Mouse (Mus musculus) left cerebral cortex, adult 2 months (tissue): ENCODE results near the gene Akt1. TPM values are rescaled to one million over a fixed set of nuclear protein-coding genes. Genes with fewer than 3 reads are reported as not detected.

Experiments
- DNase-seq, 2 experiments: peaks; one replicate each; pipeline ENCODE4 v3.0.0; 2021 to 2022; ENCODE audit warnings: low spot score in 2 of 2, mixed read lengths in 1 of 2; ENCODE audit errors: extremely low spot score in 1 of 2
- H3K27ac ChIP-seq: fragments of 200-600 bp; 2 replicates; pipeline ENCODE4 v1.8.1; 2022
- H3K4me3 ChIP-seq: fragments of 200-600 bp; 2 replicates; pipeline ENCODE4 v1.8.1; 2022
- CTCF ChIP-seq: fragments of 200-600 bp; IDR thresholded peaks from 2 replicates; pipeline ENCODE4 v1.8.1; 2022; ENCODE audit warnings: antibody characterized with exemption, mild to moderate bottlenecking, moderate library complexity
- intact Hi-C: fragments of 180-260 bp; cut with DNase I; formaldehyde crosslinking; loops from one replicate; pipeline ENCODE4 v1.15.1; 2025
- total RNA-seq, 2 experiments: library from RNA; stranded (reverse); gene quantifications; 2 replicates each; pipeline ENCODE4 v1.2.3; 2021

Gene Akt1
- total RNA-seq, 2 experiments from 2014 or later, result 144 to 157 TPM

GRCm38 (mm10) chr12:112632084-112632777 lies 42.5 kb downstream of the Akt1 start:
- no peak for TF ChIP-seq CTCF
- Histone ChIP-seq H3K27ac (no peak overlapping the region), H3K4me3 (no peak overlapping the region)
- no peak for DNase-seq
- intact Hi-C loops, result no loop called here

GRCm38 (mm10) chr12:112631472-112631871 lies 43.2 kb downstream of the Akt1 start:
- no peak overlapping the region for H3K27ac ChIP-seq
- intact Hi-C loops, result no loop called here
- DNase-seq, result no peak
- no peak for TF ChIP-seq CTCF
- H3K4me3 ChIP-seq, result no peak overlapping the region

GRCm38 (mm10) chr12:112630796-112631195 lies 43.9 kb downstream of the Akt1 start:
- Histone ChIP-seq H3K27ac (no peak overlapping the region), H3K4me3 (no peak overlapping the region)
- no peak for TF ChIP-seq CTCF
- DNase-seq, result no peak
- intact Hi-C loops, result no loop called here

DNA sequence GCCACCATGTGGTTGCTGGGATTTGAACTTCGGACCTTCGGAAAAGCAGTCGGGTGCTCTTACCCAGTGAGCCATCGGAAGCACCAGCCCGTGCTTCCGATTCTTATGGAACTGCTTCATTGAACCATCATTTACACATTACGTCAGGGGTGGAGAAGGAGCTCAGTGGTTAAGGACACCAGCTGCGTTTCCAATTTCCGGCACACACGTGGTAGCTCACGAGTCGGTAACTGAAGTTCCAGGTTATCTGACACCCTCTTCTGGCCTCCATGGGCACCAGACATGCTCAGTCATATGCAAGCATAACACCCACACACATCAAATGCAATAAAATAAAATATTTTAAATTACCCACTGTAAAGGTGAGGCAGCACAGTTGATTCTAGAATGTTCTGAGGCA lies 44.7 kb downstream of the Akt1 start:
- TF ChIP-seq CTCF, result no peak
- intact Hi-C loops, result no loop called here
- Histone ChIP-seq H3K4me3 (no peak overlapping the region), H3K27ac (no peak overlapping the region)
- no peak for DNase-seq

DNA sequence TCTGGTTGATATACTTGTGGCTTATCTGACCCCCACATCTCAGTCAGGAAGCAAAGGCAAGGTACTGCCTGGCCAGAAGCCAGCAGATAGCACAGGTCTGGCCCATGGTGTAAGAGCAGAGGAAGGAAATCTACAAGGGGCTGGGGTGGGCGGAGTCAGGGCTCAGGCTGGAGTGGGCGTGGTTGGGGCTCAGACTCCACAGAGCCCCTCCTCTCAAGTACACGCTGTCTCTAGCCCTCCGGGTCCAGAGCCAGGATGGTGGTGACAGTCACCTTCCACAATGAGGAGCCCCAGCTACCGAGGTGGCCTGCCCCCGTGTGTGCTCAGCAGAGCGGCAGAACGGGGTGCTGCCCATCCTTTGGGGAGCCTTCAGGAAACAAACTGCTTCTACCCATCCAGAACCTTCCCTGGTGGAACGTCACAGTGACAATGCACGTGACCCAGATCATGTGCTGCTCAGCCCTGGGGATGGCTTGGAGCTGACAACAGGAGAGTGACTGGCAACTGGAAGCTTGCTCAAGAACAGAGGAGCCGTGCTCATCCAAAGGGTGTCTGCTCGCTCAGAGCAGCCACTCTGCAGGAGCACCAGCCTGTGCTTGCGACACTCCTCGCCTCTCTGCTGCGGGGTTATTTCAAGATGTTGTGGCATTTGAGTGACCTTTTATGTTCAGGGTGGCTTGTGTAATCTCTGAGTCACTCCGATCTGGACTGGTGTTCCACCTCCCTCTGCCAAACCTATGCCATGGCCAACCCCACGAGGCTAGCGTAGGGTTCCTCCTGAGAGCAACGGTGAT lies 45.6 kb downstream of the Akt1 start:
- TF ChIP-seq CTCF, result no peak
- intact Hi-C loops, result no loop called here
- peak in 1 of 2 experiments; percentile 27 for DNase-seq
- peak overlapping the region; percentile 72 for H3K27ac ChIP-seq
- no peak overlapping the region for H3K4me3 ChIP-seq

GRCm38 (mm10) chr12:112628197-112628596 lies 46.5 kb downstream of the Akt1 start:
- DNase-seq, result no peak
- no peak overlapping the region for H3K4me3 ChIP-seq
- TF ChIP-seq CTCF, result no peak
- H3K27ac ChIP-seq, result no peak overlapping the region
- intact Hi-C loops, result no loop called here

DNA sequence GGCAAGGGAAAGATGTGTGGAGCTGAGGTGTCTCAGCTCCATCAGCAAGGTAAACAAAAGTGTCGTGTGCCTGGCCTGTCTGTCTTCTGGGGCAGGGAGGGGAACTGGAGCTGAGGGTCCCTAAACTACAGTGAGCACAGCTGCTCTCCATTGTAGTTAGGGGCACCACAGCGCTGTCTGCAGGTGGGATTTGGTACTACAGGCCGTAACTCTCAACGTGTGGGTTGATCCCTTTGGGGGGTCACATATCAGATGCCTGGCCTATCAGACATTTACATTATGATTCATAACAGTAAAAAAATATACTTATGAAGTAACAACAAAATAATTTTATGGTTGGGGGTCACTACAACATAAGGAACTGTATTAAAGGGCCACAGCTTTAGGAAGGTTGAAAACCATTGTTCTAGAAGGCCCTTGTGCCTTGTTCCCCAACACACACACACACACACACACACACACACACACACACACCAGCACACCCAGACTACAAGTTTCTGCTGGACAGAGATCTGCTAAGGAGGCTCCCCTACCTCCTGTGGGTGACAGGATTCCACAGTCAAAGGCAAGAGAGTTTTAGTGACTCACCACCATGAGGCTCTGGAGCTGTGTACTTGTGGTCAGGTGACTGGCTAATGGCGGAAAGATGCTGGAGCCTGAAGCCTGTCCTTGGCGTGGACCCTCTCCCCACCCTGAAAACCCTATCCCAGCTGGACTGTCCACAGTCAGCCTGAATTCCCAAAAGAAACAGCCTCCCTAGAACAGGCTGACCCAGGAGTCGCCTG lies 47.4 kb downstream of the Akt1 start:
- intact Hi-C loops, result no loop called here
- H3K4me3 ChIP-seq, result no peak overlapping the region
- DNase-seq, result no peak
- peak; percentile 49 for TF ChIP-seq CTCF
- no peak overlapping the region for H3K27ac ChIP-seq

DNA sequence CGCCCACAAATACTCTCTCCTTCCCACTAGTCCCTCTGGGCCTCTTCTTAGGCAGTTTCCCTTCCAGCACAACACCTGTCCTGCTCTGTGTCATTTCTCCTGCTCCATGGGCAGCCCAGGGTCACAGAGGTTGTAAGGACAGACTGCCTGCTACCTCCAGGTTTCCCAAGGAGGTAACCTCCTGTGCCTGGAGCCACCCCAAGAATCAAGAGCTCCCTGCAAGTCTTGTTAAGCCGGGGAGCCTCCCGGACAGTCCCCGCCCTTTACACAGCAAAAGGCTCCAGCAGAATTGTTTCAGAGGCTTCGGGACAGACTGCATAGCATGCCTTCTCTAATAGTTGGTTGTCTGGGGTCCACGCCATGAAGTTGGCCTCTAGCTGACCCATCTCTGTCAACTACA lies 48.2 kb downstream of the Akt1 start:
- Histone ChIP-seq H3K4me3 (no peak overlapping the region), H3K27ac (no peak overlapping the region)
- intact Hi-C loops, result no loop called here
- DNase-seq, result no peak
- TF ChIP-seq CTCF, result no peak

DNA sequence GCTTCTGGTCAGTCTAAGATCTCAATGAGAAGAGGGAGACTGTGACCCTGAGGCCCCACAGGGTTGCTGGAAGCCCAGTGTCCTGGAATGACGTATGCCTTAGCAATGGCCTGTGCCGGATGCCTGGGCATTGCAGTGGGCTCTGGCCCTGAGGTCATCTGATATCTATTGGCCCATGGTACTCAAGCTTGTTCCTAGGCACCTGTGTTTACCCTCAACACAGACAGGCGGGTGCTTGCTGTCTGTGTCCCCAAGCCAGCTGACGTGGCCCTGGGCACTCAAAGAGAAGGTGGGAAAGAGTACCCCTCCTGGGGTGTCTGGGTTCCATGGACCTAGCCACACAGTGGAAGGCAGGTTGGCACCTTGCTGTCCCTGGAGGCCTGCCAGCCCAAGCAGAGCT lies 49.0 kb downstream of the Akt1 start:
- no peak overlapping the region for H3K27ac ChIP-seq
- intact Hi-C loops, result no loop called here
- TF ChIP-seq CTCF, result no peak
- no peak overlapping the region for H3K4me3 ChIP-seq
- no peak for DNase-seq

DNA sequence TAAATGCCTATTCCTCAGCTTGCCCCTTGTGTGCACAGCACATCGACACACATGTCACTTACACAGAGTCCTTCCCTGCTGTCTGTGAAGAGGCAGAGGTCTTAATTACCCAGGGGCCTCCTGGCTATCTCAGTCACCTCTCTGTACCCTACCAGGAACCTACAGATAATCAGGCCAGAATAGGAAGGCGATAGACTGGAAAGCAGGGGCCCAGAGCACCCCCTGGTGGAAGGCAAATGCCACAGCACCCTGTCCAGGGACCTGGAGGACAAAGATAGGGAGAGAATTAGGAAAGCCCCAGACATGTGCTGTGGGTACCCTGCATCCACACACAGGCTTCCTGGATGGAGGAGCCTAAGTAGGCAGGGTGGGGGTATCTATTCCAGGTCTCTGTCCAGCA lies 50.9 kb downstream of the Akt1 start:
- DNase-seq, result peak; percentile 64 to 68
- intact Hi-C loops, result loop anchor here (1.0 to 5.0 kb wide), 2 partner anchors 71 to 126 kb away; no protein-coding TSS in a partner anchor
- Histone ChIP-seq H3K4me3 (no peak overlapping the region), H3K27ac (peak overlapping the region; percentile 9; the same call in 1 of the 2 replicates)
- TF ChIP-seq CTCF, result peak; percentile 97

- intact Hi-C loops, result loop anchor here (5.0 kb wide), 1 partner anchor 125 kb away; no protein-coding TSS in a partner anchor
- H3K27ac ChIP-seq, result no peak overlapping the region
- TF ChIP-seq CTCF, result no peak
- DNase-seq, result no peak
- H3K4me3 ChIP-seq, result no peak overlapping the region
These were observed 52.8 kb downstream of the Akt1 start for GRCm38 (mm10) chr12:112621900-112622299.
